Mouse (Mus musculus): Measurements from ENCODE around the gene Tex101. TPM values are rescaled to one million over a fixed set of nuclear protein-coding genes. Genes with fewer than 3 reads are reported as not detected.

The Tex101 gene
- polyA plus RNA-seq (2012; rRNA removed): not detected in 2 replicates

DNA sequence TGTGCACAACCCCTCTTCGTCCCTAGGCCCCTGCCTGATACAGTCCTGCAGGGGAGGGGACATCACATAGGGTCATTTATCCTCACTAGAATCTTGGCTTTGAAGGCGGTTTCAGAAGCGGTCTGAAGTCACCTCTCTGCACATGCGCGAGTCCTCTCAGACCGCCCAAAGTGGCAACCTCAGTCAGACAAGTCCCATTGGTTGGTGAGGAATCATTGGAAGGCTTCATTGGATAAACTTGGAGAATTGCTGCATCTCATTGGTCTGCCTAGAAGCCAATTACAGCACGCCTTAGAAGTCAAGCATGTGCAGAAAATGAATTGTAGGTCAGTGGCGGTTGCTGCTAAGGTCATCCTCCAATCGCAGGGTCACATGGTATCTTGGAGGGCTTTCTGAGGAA lies at the start of gene Tex101:
Gene Tex101, minus strand, starts transcription at position 101 of the 400 bp plus-strand sequence.

DNA sequence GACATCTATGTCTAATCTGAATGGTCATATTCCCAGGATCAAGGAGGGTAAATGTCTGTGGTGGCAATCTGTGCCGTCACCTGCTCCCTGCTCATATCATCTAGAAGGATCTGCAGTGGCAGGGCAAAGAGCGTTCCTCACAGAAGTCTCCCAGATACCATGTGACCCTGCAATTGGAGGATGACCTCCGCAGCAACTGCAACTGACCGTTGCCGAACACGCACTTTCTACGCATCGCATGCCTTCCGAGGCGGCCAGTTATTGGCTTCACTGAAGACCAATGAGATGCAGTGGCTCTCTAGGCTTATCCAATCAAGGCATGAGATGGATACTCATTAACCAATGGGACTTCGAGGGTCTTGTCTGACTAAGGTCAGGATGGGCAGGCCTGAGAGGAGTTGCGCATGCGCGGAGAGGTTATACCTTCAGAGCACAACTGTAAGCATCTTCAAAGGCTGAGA lies 32.4 kb upstream of the Tex101 start, which contains the start of gene BC049730:
Gene BC049730, plus strand, starts transcription at position 411 of the 461 bp plus-strand sequence.

DNA sequence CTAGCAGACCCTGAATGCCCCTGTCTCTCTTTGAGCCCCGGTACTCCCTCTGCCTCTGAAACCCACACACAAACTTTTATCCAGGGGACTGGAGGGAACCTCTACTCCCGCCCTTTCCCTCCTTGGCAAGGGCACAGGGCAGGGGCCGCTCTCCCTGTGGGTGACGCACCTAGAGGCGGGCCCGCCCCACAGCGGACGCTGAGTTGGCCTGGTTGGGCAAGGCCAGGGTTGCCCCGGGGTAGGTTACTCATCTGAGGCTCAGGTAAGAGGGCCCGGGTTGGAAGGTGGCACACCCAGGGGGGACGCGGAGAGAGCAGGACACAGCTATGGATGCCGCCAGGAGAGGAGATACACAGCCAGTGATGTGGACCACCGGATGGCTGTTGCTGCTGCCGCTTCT lies 40.2 kb downstream of the Tex101 start, which contains the start of gene Lypd3:
Gene Lypd3, plus strand, starts transcription at position 287 of the 400 bp plus-strand sequence.

Other genes with a start within 250 kb of the Tex101 start
- gene Irgc1, start 224.4 kb downstream of the Tex101 start, polyA plus RNA-seq (2012; rRNA removed): not detected in 2 replicates
- gene Plaur, start 214.2 kb downstream of the Tex101 start, polyA plus RNA-seq (2012; rRNA removed): 1.9 and 2.7 TPM in 2 replicates
- gene Cadm4, start 194.7 kb downstream of the Tex101 start, polyA plus RNA-seq (2012; rRNA removed): 76.5 and 113 TPM in 2 replicates
- gene Zfp428, start 169.7 kb downstream of the Tex101 start, polyA plus RNA-seq (2012; rRNA removed): 87.0 and 164 TPM in 2 replicates
- gene AC161166.1, start 164.2 kb downstream of the Tex101 start, polyA plus RNA-seq (2012; rRNA removed): not detected in 2 replicates
- 19.9 and 20.5 TPM in 2 replicates for gene Irgq, start 146.0 kb downstream of the Tex101 start, polyA plus RNA-seq (2012; rRNA removed)
- gene Pinlyp, start 130.6 kb downstream of the Tex101 start, polyA plus RNA-seq (2012; rRNA removed): 0.28 TPM in 1 of 2 replicates, not detected in the other
- gene Xrcc1, start 130.4 kb downstream of the Tex101 start, polyA plus RNA-seq (2012; rRNA removed): 111 and 112 TPM in 2 replicates
- 12.1 and 14.3 TPM in 2 replicates for gene Ethe1, start 89.1 kb downstream of the Tex101 start, polyA plus RNA-seq (2012; rRNA removed)
- 0.88 and 1.4 TPM in 2 replicates for gene Zfp575, start 89.0 kb downstream of the Tex101 start, polyA plus RNA-seq (2012; rRNA removed)
- 0.40 and 0.60 TPM in 2 replicates for gene Phldb3, start 65.9 kb downstream of the Tex101 start, polyA plus RNA-seq (2012; rRNA removed)
- 0.43 and 0.57 TPM in 2 replicates for gene Lypd3, start 40.1 kb downstream of the Tex101 start, polyA plus RNA-seq (2012; rRNA removed)
- not detected in 2 replicates for gene BC049730, start 32.6 kb upstream of the Tex101 start, polyA plus RNA-seq (2012; rRNA removed)
- not detected in 2 replicates for gene Gm4763, start 50.2 kb upstream of the Tex101 start, polyA plus RNA-seq (2012; rRNA removed)
- 0.04 and 0.06 TPM in 2 replicates for gene Cd177, start 83.6 kb upstream of the Tex101 start, polyA plus RNA-seq (2012; rRNA removed)
- 0.06 TPM in 1 of 2 replicates, not detected in the other for gene Ceacam10, start 100.5 kb upstream of the Tex101 start, polyA plus RNA-seq (2012; rRNA removed)
- gene Gm9844, start 185.5 kb upstream of the Tex101 start, polyA plus RNA-seq (2012; rRNA removed): 8.4 and 29.0 TPM in 2 replicates
- gene Lypd4, start 193.3 kb upstream of the Tex101 start, polyA plus RNA-seq (2012; rRNA removed): not detected in 2 replicates
- 0.06 TPM in 1 of 2 replicates, not detected in the other for gene Dmrtc2, start 193.4 kb upstream of the Tex101 start, polyA plus RNA-seq (2012; rRNA removed)
- 1,130 and 1,588 TPM in 2 replicates for gene Rps19, start 207.7 kb upstream of the Tex101 start, polyA plus RNA-seq (2012; rRNA removed)
- gene Cd79a, start 220.7 kb upstream of the Tex101 start, polyA plus RNA-seq (2012; rRNA removed): 0.30 and 0.52 TPM in 2 replicates
- gene Arhgef1, start 226.2 kb upstream of the Tex101 start, polyA plus RNA-seq (2012; rRNA removed): 127 and 129 TPM in 2 replicates

All from central nervous system, embryonic 11.5 days (tissue).